Mouse (Mus musculus): ENCODE data around the gene Borcs6.

Gene Borcs6

DNA sequence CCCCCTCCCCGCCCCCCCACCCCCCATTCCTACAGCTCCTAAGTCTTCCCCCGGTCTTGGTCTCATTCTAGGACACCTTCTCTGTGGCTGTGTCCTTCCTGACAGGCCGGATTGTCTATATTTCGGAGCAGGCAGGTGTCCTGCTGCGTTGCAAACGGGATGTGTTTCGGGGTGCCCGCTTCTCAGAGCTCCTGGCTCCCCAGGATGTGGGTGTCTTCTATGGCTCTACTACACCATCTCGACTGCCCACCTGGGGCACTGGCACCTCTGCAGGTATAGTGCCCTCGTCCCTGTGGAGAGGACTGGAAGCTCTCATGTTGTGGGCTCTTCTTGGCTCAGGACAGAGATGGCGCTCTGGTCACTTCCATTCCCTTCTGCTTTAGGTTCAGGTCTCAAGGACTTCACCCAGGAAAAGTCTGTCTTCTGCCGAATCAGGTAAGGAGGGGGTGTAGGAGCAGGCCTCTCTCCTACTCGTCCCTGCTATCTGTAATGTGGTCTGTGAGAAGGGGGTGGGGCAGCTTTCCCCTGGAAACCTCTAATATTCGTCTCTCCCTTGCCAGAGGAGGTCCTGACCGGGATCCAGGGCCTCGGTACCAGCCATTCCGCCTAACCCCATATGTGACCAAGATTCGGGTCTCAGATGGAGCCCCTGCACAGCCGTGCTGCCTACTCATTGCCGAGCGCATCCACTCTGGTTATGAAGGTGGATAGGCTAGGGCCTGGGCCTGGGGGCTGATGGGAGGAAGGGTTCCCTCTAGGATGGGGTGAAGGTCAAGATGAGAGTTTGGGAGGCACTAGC is 42.3 kb downstream of the Borcs6 start:
- no peak for DNase-seq (ENCODE audit: low spot score in 2 of 2)

DNA sequence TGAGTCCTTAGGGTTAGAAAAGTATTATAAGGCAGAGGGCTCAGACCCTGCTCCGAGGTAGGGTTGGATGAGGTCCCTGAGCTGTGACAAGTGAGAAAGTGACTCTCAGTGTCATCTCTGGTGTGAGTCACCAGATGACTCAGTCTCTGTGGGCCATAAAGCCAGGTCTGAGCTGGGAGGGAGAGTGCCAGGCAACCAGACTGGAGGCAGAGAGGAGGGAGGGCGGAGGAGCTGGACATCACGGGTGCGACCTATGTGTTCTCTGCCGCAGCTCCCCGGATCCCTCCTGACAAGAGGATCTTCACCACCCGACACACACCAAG is 42.8 kb downstream of the Borcs6 start:
- DNase-seq (ENCODE audit: low spot score in 2 of 2) = peak in 1 of 2 experiments; percentile 35

DNA sequence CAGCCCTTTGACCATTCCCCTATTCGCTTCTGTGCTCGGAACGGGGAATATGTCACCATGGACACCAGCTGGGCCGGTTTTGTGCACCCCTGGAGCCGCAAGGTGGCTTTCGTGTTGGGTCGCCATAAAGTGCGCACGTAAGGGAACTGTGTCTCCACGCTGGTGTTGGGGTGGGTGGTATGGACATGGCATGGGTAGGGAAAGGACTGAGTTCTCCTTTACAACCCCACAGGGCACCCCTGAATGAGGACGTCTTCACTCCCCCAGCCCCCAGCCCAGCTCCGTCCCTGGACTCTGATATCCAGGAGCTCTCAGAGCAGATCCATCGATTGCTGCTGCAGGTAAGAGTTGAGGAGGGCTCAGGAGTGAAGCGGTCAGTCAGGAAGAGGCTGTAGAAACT is 43.6 kb downstream of the Borcs6 start:
- no peak for DNase-seq (ENCODE audit: low spot score in 2 of 2)

DNA sequence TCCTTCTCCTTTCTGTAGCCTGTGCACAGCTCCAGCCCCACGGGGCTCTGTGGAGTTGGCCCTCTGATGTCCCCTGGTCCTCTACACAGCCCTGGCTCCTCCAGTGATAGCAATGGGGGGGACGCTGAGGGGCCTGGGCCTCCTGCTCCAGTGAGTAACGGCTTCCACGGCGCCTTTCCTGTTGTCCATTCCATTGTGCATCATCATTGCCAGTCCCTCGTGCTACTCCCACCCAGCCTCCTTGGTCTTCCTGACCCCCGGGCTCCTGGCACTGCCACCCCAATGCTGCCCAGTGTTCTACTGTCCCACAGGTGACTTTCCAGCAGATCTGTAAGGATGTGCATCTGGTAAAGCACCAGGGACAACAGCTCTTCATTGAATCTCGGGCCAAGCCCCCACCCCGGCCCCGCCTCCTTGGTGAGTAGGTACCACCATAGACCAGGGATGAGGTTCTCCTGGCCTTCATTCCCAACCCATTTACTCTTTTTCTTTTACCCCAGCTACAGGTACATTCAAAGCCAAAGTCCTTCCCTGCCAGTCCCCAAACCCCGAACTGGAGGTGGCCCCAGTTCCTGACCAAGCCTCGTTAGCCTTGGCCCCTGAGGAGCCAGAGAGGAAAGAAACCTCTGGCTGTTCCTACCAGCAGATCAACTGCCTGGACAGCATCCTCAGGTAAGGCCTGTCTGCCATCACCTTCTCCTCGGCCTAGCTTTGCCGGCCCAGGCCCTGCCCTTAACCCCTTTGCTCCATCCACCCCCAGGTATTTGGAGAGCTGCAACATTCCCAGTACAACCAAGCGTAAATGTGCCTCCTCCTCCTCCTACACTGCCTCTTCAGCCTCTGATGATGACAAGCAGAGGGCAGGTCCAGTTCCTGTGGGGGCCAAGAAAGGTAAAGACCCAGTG is 44.3 kb downstream of the Borcs6 start:
- DNase-seq (ENCODE audit: low spot score in 2 of 2) = no peak

DNA sequence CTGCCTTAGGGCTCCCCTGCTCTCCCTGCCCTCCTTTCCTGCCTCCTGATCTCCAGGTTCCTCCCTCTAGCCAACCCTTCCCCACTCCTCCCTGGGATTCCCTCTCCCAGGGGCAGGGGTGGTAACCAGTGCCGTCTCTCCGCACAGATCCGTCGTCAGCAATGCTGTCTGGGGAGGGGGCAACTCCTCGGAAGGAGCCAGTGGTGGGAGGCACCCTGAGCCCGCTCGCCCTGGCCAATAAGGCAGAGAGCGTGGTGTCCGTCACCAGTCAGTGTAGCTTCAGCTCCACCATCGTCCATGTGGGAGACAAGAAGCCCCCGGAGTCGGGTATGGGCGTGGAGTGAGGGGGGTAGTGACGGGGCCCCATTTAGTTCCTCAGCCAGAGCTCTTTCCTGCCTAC is 45.0 kb downstream of the Borcs6 start:
- no peak for DNase-seq (ENCODE audit: low spot score in 2 of 2)

DNA sequence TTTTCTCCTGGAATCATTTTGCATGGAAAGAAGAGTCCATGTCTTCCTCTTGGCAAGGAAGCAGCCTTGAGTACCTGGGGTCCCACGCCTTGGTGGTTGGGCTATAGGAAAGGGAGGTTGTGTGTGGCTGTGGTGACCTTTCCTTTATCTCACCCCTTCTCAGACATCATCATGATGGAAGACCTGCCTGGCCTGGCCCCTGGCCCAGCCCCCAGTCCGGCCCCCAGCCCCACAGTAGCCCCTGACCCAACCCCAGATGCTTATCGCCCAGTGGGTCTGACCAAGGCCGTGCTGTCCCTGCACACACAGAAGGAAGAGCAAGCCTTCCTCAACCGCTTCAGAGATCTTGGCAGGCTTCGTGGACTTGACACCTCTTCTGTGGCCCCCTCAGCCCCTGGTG is 45.7 kb downstream of the Borcs6 start:
- no peak for DNase-seq (ENCODE audit: low spot score in 2 of 2)

DNA sequence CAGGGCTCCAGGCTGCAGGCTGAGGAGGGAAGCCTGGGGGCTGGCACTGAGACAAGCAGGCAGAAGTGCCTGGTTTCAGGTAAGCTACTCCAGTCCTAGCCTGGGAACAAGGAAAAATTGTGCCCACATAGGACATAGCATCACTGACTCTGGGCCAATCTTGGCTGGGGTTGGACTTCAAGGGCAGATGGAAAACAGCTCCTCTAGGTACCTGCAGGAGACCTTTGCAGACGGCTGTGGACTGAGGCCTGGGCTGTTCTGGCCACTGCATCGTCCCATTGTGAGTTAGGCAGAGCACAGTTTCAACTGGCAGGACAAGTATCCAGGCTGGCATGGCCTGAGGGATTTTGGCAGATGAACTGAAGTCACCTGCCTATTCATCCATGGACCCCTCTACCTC is 46.3 kb downstream of the Borcs6 start:
- no peak for DNase-seq (ENCODE audit: low spot score in 2 of 2)

DNA sequence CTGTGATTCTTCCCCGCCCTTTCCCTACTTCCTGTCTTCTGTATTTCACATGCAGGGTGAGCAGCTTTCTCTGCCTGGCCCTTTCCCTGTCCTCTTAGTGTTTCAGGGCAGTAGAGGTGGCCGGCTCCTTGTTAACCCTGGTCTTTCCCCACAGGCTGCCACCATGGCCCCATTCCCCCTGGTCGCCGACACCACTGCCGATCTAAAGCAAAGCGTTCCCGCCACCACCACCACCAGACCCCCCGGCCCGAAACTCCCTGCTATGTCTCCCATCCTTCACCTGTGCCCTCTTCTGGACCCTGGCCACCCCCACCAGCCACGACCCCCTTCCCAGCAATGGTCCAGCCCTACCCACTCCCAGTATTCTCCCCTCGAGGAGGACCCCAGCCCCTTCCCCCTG is 46.8 kb downstream of the Borcs6 start:
- DNase-seq (ENCODE audit: low spot score in 2 of 2) = no peak

DNA sequence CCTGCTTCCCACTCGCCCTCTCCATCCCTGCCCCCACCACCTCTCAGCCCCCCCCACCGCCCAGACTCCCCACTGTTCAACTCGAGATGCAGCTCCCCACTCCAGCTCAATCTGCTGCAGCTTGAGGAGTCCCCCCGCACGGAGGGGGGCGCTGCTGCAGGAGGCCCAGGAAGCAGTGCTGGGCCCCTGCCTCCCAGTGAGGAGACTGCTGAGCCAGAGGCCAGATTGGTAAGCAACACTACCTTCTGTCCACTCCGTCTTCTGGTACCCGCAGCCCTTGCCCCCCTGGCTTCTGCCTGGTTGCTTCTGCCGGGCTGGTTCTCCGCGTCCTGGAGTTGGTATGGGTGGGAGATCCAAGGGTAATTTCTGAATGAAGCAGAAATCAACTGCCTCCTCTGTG is 47.3 kb downstream of the Borcs6 start:
- no peak for DNase-seq (ENCODE audit: low spot score in 2 of 2)

DNA sequence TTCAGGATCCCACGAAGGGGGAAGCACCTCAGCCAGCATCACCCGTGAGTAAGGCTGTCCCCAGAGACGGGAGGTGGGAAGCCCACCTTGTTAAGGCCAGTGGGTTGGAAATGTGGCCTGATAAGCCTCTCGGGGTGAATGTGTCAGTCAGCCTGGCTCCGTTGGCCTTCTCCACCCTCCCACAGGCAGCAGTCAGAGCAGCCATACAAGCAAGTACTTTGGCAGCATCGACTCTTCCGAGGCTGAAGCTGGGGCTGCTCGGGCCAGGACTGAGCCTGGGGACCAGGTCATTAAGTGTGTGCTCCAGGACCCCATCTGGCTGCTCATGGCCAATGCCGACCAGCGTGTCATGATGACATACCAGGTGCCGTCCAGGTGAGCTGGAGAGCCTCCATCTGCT is 48.2 kb downstream of the Borcs6 start:
- no peak for DNase-seq (ENCODE audit: low spot score in 2 of 2)

DNA sequence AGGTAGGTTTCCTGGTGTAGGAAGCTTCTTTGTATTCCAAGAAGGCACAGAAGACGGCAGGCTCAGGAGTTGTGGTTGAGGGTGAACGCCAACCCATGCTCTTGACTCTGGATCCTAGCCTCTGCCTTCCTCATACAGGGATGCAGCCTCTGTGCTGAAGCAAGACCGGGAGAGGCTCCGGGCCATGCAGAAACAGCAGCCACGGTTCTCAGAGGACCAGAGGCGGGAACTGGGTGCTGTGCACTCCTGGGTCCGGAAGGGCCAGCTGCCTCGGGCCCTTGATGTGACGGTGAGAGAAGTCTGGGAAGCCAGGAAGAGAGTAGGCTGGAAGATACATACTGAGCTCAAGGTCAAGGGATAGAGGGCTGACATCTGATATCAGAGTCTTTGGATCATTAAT is 48.7 kb downstream of the Borcs6 start:
- no peak for DNase-seq (ENCODE audit: low spot score in 2 of 2)

DNA sequence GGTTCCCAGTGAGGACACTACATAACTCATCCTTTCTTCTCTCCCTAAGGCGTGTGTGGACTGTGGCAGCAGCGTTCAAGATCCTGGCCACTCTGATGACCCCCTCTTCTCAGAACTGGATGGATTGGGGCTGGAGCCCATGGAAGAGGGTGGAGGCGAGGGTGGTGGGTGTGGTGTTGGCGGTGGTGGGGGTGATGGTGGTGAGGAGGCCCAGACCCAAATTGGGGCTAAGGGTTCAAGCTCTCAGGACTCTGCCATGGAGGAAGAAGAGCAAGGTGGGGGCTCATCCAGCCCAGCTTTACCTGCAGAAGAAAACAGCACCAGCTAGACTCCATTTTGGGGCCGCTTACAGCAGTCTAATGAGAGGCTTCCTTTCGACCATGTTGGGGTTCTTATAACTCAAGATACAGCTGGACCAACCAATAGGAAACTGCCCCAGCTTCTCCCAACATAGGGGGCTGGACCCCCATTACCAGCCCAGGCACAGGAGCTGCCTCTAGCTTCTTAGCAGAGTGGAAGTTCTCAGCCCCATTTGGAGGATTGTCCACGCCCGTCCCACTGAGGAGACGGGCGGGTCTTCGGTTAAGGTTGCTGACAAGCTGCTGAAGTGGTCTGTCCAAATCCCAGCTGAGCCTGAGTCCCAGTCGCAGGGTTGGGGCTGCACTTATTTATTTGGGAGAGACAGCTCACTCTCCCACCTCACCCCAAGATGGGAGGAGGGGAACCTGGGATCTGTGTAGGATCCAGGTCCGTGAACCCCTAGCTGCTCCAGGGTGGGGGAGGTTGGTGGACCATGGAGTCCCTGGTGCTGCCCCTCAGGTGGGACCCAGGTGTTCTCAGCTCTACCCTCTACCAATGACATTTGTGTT is 49.7 kb downstream of the Borcs6 start:
- no peak for DNase-seq (ENCODE audit: low spot score in 2 of 2)

DNA sequence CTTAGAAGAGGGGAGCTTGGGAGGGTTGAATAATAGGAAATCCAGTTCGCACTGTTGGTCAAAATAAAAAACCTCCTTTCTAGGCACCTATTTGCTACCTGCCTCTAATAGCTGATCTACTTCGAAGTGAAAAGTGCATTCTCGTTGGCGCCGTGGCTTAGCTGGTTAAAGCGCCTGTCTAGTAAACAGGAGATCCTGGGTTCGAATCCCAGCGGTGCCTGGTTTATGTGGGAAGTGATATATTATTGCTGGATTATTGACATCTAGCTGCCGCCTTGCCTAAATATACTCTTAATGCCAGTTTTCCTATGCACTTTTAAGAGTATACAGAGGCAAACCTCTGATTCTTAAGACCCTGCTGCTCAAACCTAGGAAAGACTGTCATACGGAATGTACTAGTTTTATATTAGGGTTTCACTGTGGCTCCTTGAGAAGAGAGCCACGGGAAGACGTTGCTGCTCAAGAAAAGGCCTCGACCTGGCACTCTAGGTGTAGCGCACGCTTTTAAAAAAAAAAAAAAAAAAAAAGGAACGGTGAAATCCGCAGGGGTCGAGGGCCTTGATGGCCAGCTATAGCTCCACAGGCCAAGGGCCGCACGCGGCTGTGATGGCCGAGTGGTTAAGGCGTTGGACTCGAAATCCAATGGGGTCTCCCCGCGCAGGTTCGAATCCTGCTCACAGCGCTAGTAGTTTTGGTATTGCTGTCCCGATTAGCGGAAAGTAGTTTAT is 51.0 kb downstream of the Borcs6 start:
- peak; percentile 92 for DNase-seq (ENCODE audit: low spot score in 2 of 2)

Measured in right cerebral cortex, adult 2 months (tissue).